Mouse (Mus musculus) forebrain, embryonic 15.5 days (tissue): ENCODE data around the gene Gm5431. TPM values are rescaled to one million over a fixed set of nuclear protein-coding genes. Genes with fewer than 3 reads are reported as not detected.
"Not testable (repeated sequence)": the region's sequence is repeated elsewhere in the genome, so short reads cannot be mapped to it uniquely, and the experiment has no call there.

Experiments
- ATAC-seq: fragments of 200-750 bp; cut with Nextera tagmentation; replicated peaks from 2 replicates; pipeline ENCODE4 v1.8.0; 2017; ENCODE audit warnings: mild to moderate bottlenecking, moderate TSS enrichment, moderate library complexity
- H3K27ac ChIP-seq: fragments of 300-500 bp; sonication (generic); replicated peaks from 2 replicates; pipeline ENCODE4 v1.5.1; 2015; ENCODE audit warnings: mild to moderate bottlenecking, inconsistent platforms
- H3K27me3 ChIP-seq: fragments of 300-500 bp; sonication (generic); 2 replicates; pipeline ENCODE4 v1.6.1; 2015; ENCODE audit warnings: inconsistent platforms
- H3K36me3 ChIP-seq: fragments of 300-500 bp; sonication (generic); 2 replicates; pipeline ENCODE4 v1.6.1; 2015; ENCODE audit warnings: mild to moderate bottlenecking, inconsistent platforms
- H3K4me1 ChIP-seq: fragments of 300-500 bp; sonication (generic); 2 replicates; pipeline ENCODE4 v1.6.1; 2015; ENCODE audit warnings: inconsistent platforms
- H3K4me2 ChIP-seq: fragments of 300-500 bp; sonication (generic); replicated peaks from 2 replicates; pipeline ENCODE4 v1.6.1; 2015; ENCODE audit warnings: mild to moderate bottlenecking, inconsistent platforms
- H3K4me3 ChIP-seq: fragments of 300-500 bp; sonication (generic); 2 replicates; pipeline ENCODE4 v1.5.1; 2015; ENCODE audit warnings: mild to moderate bottlenecking, inconsistent platforms
- H3K9ac ChIP-seq: fragments of 300-500 bp; sonication (generic); replicated peaks from 2 replicates; pipeline ENCODE4 v1.6.1; 2015; ENCODE audit warnings: mild to moderate bottlenecking, inconsistent platforms
- H3K9me3 ChIP-seq: fragments of 300-500 bp; sonication (generic); 2 replicates; pipeline ENCODE4 v1.6.1; 2016; ENCODE audit warnings: inconsistent platforms
- WGBS: fragments of 180-500 bp; shearing (Covaris S2); methylation state at CpG from one replicate; pipeline ENCODE4 v1.1.7; 2015; ENCODE audit warnings: mixed read lengths; 5-methylcytosine and 5-hydroxymethylcytosine counted together
- polyA plus RNA-seq: library from polyadenylated mRNA; unstranded; fragments of >200 nt; fragmentation: Nextera tagmentation; extraction: Ambion mirVana; gene quantifications from 2 replicates; pipeline ENCODE4 v1.2.1, GENCODE M21; 2015

Gene Gm5431
- 0.11 and 0.14 TPM in 2 replicates for polyA plus RNA-seq

DNA sequence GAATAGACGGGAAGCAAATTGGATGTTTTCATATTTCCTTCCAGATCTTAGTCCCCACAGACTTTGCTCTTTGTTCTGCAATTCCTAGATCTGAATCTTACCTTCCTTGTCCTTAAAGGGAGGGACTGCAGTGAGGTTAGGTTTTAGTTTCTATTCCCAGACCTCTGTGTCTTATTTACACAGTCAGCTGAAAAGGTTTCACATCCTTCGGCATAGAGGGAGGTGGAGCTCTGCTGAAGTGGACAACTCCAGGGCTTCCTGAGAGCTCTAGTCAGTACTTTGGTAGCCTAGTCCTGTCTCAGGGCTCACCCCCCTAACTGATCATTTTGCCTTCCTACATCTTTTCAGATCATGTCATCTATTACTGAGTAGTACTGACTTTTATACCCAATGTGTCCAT is at the start of gene Gm5431:
Gene Gm5431, minus strand, starts transcription at position 194 of the 400 bp plus-strand sequence.
- H3K4me1 ChIP-seq, result no peaks in the 10 kb centered on the region
- H3K27ac ChIP-seq, result no peak within 1 kb of the TSS
- no peak within 1 kb of the TSS for H3K4me3 ChIP-seq
- no peaks in the 10 kb centered on the region for H3K9me3 ChIP-seq
- ATAC-seq, result no peak
- H3K36me3 ChIP-seq, result no peaks in the 10 kb centered on the region
- no peak within 1 kb of the TSS for H3K9ac ChIP-seq
- H3K4me2 ChIP-seq, result no peak within 1 kb of the TSS
- WGBS, result 75% methylated on average over 2 of the region's 2 CpGs
- no peaks in the 10 kb centered on the region for H3K27me3 ChIP-seq

DNA sequence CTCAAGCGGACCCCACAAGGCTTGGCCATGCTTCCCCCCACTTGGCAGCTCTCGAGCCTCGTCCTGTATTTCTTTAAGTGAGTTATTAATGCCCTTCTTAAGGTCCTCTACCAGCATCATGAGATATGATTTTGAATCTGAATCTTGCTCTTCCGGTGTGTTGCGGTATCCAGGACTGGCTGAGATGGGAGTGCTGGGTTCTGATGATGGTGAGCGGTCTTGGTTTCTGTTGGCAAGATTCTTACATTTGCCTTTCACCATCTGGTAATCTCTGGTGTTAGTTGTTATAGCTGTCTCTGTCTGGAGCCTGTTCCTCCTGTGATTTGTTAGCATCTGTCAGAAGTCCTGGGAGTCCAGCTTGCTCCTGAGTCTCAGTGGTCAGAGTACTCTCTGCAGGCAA is 44.1 kb upstream of the Gm5431 start, which contains the start of gene Psme2b:
Gene Psme2b, minus strand, starts transcription at position 101 of the 400 bp plus-strand sequence.
- H3K4me3 ChIP-seq, H3K4me2 ChIP-seq, H3K9ac ChIP-seq, H3K27ac ChIP-seq, H3K9me3 ChIP-seq, H3K27me3 ChIP-seq, H3K36me3 ChIP-seq, ATAC-seq, H3K4me1 ChIP-seq: not testable (repeated sequence)
- 94% methylated on average over 6 of the region's 6 CpGs for WGBS

DNA sequence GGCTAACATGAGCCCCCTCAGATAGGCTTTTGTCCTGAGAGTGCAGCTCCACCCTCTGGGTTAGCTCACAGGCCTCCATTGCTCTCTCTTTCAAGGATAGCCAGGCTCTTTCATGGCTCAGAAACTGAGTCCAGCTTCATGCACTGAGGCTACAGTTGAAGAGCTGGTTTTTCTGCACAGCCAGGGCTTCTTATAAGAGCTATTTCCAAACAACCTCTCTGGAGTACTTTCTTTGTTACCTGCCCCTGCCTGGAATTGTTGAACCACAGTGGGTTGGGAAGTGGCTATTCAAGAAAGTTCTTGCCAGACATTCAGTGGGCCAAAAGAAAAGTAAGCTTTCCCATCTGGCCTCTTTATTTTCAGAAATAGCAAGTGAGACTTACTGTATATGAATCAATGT is 37.3 kb upstream of the Gm5431 start:
- H3K27ac ChIP-seq, H3K36me3 ChIP-seq: not testable (repeated sequence)

GRCm38 (mm10) chr11:48935291-48935690 is 33.3 kb upstream of the Gm5431 start:
- not testable (repeated sequence) for H3K4me1 ChIP-seq, H3K36me3 ChIP-seq, H3K4me2 ChIP-seq, H3K4me3 ChIP-seq, H3K9ac ChIP-seq, H3K27me3 ChIP-seq, H3K9me3 ChIP-seq, H3K27ac ChIP-seq, ATAC-seq
- WGBS, result no CpG with 5 or more reads among the region's 3 CpGs

More for the DNA sequence above, 37.3 kb upstream of the Gm5431 start:
- H3K27me3 ChIP-seq, H3K4me2 ChIP-seq, ATAC-seq, H3K4me1 ChIP-seq, H3K4me3 ChIP-seq, H3K9ac ChIP-seq, H3K9me3 ChIP-seq: not testable (repeated sequence)

DNA sequence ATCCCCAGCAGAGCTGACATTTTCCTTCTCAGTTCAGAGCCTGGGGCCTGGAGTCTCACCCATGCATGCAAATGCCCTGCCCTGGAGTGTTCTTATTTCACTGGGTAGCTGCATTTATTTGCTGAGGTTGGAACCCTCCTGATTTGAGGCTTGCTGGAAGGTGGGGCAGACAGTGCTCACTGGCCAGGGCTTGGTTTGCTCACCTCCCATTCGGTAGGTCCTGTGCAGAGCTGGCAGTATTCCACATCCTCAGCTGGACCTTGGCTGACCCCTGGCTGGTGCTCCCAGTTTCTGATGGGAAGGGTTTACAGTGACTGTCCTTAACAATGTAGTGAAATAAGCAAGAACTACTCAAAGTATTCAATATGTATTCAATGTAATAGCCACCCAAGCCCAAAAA is 31.9 kb upstream of the Gm5431 start:
- H3K27me3 ChIP-seq, H3K36me3 ChIP-seq, H3K9ac ChIP-seq, H3K9me3 ChIP-seq, H3K4me2 ChIP-seq, H3K4me3 ChIP-seq, H3K27ac ChIP-seq, ATAC-seq, H3K4me1 ChIP-seq: not testable (repeated sequence)
- WGBS, result 87% methylated on average over 1 of the region's 1 CpGs

DNA sequence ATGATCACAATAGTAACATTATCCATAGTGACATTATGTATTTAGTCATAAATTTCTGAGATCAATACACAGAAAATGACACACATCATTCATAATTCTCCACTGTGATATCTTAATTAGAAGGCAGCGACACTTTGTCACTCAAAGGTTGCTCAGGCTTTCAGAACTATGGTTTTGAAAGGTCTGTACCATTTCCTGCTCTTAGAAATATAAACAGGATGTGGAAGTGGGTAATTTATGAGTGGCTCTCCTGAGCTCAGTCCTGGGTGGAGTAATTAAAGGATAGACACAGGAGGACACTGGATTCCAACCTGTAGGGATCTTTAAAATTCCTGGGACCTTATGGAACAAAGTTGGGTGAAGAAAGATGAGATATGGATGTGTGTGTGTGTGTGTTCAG is 31.4 kb upstream of the Gm5431 start:
- WGBS, result 82% methylated on average over 1 of the region's 1 CpGs
- H3K4me1 ChIP-seq, H3K27me3 ChIP-seq, H3K36me3 ChIP-seq, ATAC-seq, H3K27ac ChIP-seq, H3K4me2 ChIP-seq, H3K9me3 ChIP-seq, H3K9ac ChIP-seq, H3K4me3 ChIP-seq: not testable (repeated sequence)

DNA sequence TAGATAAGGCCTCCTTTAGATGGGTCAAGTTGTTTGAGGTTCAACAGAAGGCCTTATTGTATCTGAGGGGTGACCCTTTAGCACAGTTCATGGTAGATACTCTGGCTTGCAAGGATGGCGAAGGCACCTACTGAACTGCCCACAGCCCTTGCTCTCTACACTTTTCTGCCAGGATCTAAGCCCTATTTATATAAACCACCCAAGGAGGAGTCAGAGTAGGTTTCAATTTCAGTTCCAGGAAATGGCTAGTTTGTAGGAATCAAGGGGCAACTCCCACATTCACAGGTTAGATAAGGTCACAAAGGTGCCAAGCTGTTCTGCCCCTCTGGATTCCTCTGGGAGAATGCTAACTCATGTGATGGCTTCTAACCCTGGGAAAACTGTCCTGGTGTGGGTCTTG is 26.1 kb upstream of the Gm5431 start:
- H3K4me2 ChIP-seq, H3K27ac ChIP-seq, H3K9me3 ChIP-seq, H3K4me1 ChIP-seq, H3K4me3 ChIP-seq, H3K36me3 ChIP-seq, H3K27me3 ChIP-seq, H3K9ac ChIP-seq, ATAC-seq: not testable (repeated sequence)
- 77% methylated on average over 1 of the region's 1 CpGs for WGBS

GRCm38 (mm10) chr11:48926437-48926836 is 24.4 kb upstream of the Gm5431 start:
- H3K4me1 ChIP-seq, H3K4me2 ChIP-seq, H3K9ac ChIP-seq, ATAC-seq, H3K27me3 ChIP-seq, H3K27ac ChIP-seq, H3K36me3 ChIP-seq, H3K4me3 ChIP-seq, H3K9me3 ChIP-seq: not testable (repeated sequence)

- H3K4me3 ChIP-seq, H3K9me3 ChIP-seq, H3K27ac ChIP-seq, H3K4me2 ChIP-seq, H3K4me1 ChIP-seq, H3K36me3 ChIP-seq, H3K27me3 ChIP-seq, ATAC-seq, H3K9ac ChIP-seq: not testable (repeated sequence)
- WGBS, result 70% methylated on average over 5 of the region's 5 CpGs
Observed at GRCm38 (mm10) chr11:48923818-48924217, 21.8 kb upstream of the Gm5431 start.

DNA sequence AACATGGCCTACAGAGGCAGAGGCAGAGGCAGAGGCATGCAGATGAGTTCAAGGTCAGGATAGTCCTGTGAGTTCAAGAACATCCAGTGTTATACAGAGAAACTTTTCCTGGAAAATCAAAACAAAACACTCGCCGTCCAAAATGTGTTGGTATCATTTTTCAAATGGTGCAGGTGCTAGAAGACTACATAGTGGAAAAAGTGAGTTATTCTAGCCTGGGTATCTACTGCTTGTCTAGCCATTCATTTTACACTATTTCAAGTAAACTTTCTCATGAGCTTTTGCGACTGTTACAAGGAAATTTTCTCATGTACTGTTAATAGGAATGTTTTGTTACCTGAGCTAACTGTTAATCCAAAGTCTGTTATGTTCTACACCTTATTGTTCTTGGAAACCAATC is 16.4 kb upstream of the Gm5431 start:
- no peaks in the 10 kb centered on the region for H3K9me3 ChIP-seq
- no peaks in the 10 kb centered on the region for H3K27me3 ChIP-seq
- H3K27ac ChIP-seq, result no peak overlapping the region
- H3K4me2 ChIP-seq, result no peak overlapping the region
- no peaks in the 10 kb centered on the region for H3K36me3 ChIP-seq
- no peak overlapping the region for H3K9ac ChIP-seq
- no peak for ATAC-seq
- no peak overlapping the region for H3K4me3 ChIP-seq
- 83% methylated on average over 3 of the region's 3 CpGs for WGBS
- no peaks in the 10 kb centered on the region for H3K4me1 ChIP-seq

DNA sequence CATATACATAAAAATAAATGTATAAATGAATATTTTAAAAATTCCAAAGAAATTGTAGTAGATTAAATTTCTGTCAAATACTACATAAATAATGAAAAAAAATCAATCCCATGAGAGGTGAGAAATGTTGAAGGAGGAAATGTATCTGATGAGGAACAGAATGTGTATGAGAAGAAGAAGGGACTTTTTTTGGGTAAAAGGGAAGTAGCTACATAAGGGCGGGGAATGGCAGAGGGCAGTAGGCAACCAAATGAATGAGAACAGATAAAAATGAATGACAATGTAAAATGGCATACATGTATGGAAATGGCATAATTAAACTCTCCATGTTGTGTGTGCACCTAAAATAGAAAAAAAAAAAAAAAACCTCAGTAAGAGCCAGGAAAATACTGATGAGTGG is 11.6 kb upstream of the Gm5431 start:
- no peaks in the 10 kb centered on the region for H3K4me1 ChIP-seq
- WGBS, result 97% methylated on average over 1 of the region's 1 CpGs
- H3K4me2 ChIP-seq, result no peak overlapping the region
- H3K9ac ChIP-seq, result no peak overlapping the region
- ATAC-seq, result no peak
- H3K36me3 ChIP-seq, result no peaks in the 10 kb centered on the region
- no peak overlapping the region for H3K27ac ChIP-seq
- no peaks in the 10 kb centered on the region for H3K9me3 ChIP-seq
- no peak overlapping the region for H3K4me3 ChIP-seq
- H3K27me3 ChIP-seq, result no peaks in the 10 kb centered on the region

GRCm38 (mm10) chr11:48908459-48908858 is 6.4 kb upstream of the Gm5431 start:
- H3K4me3 ChIP-seq, result no peak overlapping the region
- 65% methylated on average over 1 of the region's 1 CpGs for WGBS

GRCm38 (mm10) chr11:48901567-48901930 is 465 bp downstream of the Gm5431 start:
- not testable (repeated sequence) for H3K4me3 ChIP-seq, H3K4me2 ChIP-seq, H3K27me3 ChIP-seq, ATAC-seq, H3K9ac ChIP-seq, H3K36me3 ChIP-seq, H3K27ac ChIP-seq, H3K4me1 ChIP-seq, H3K9me3 ChIP-seq
- WGBS, result 93% methylated on average over 1 of the region's 1 CpGs

More at GRCm38 (mm10) chr11:48908459-48908858, 6.4 kb upstream of the Gm5431 start:
- H3K4me1 ChIP-seq, result no peaks in the 10 kb centered on the region
- no peak overlapping the region for H3K9ac ChIP-seq
- no peaks in the 10 kb centered on the region for H3K36me3 ChIP-seq
- H3K9me3 ChIP-seq, result no peaks in the 10 kb centered on the region
- ATAC-seq, result no peak
- H3K4me2 ChIP-seq, result no peak overlapping the region
- H3K27ac ChIP-seq, result no peak overlapping the region
- no peaks in the 10 kb centered on the region for H3K27me3 ChIP-seq
